Mouse (Mus musculus) neural tube, embryonic 13.5 days (tissue): ENCODE data around the gene Calm1. TPM values are rescaled to one million over a fixed set of nuclear protein-coding genes. Genes with fewer than 3 reads are reported as not detected.

Source experiments
- ATAC-seq: fragments of 200-750 bp; cut with Nextera tagmentation; 2 replicates; pipeline ENCODE4 v1.8.0; 2017; ENCODE audit warnings: low read depth, mild to moderate bottlenecking, moderate TSS enrichment, moderate library complexity
- H3K27ac ChIP-seq: fragments of 300-500 bp; sonication (generic); replicated peaks from 2 replicates; pipeline ENCODE4 v1.5.1; 2015; ENCODE audit warnings: moderate library complexity, mild to moderate bottlenecking, inconsistent platforms
- H3K27me3 ChIP-seq: fragments of 300-500 bp; sonication (generic); 2 replicates; pipeline ENCODE4 v1.6.1; 2015; ENCODE audit warnings: mild to moderate bottlenecking, inconsistent platforms
- H3K36me3 ChIP-seq: fragments of 300-500 bp; sonication (generic); 2 replicates; pipeline ENCODE4 v1.6.1; 2015; ENCODE audit warnings: mild to moderate bottlenecking, inconsistent platforms
- H3K4me1 ChIP-seq: fragments of 300-500 bp; sonication (generic); replicated peaks from 2 replicates; pipeline ENCODE4 v1.6.1; 2015; ENCODE audit warnings: inconsistent platforms
- H3K4me2 ChIP-seq: fragments of 300-500 bp; sonication (generic); 2 replicates; pipeline ENCODE4 v1.6.1; 2015; ENCODE audit warnings: inconsistent platforms, mild to moderate bottlenecking, moderate library complexity
- H3K4me3 ChIP-seq: fragments of 300-500 bp; sonication (generic); 2 replicates; pipeline ENCODE4 v1.5.1; 2015; ENCODE audit warnings: mild to moderate bottlenecking, inconsistent platforms
- H3K9ac ChIP-seq: fragments of 300-500 bp; sonication (generic); 2 replicates; pipeline ENCODE4 v1.6.1; 2015; ENCODE audit warnings: moderate library complexity, mild to moderate bottlenecking, inconsistent platforms
- H3K9me3 ChIP-seq: fragments of 300-500 bp; sonication (generic); 2 replicates; pipeline ENCODE4 v1.6.1; 2016; ENCODE audit warnings: inconsistent platforms
- WGBS: fragments of 180-500 bp; shearing (Covaris S2); methylation state at CpG from one replicate; pipeline ENCODE4 v1.1.7; 2015; 5-methylcytosine and 5-hydroxymethylcytosine counted together
- polyA plus RNA-seq: library from polyadenylated mRNA; unstranded; fragments of >200 nt; fragmentation: Nextera tagmentation; extraction: Ambion mirVana; gene quantifications from 2 replicates; pipeline ENCODE4 v1.2.1, GENCODE M21; 2015

The Calm1 gene
- polyA plus RNA-seq, 1 experiment from 2014 or later = 2,486 TPM

- H3K27ac ChIP-seq = no peak overlapping the region
- no peak for ATAC-seq
- WGBS = 82% methylated on average over 5 of the region's 5 CpGs
Measured at GRCm38 (mm10) chr12:100234201-100234600, 35.0 kb downstream of the Calm1 start.

GRCm38 (mm10) chr12:100234919-100235318 lies 35.7 kb downstream of the Calm1 start:
- H3K36me3 ChIP-seq = no peaks in the 10 kb centered on the region
- H3K27me3 ChIP-seq = no peaks in the 10 kb centered on the region
- peaks cover 4% of the 10 kb centered on the region; the same call in 1 of the 2 replicates for H3K4me1 ChIP-seq
- no peak overlapping the region for H3K9ac ChIP-seq
- no peaks in the 10 kb centered on the region for H3K9me3 ChIP-seq
- H3K4me2 ChIP-seq = no peak overlapping the region
- no peak overlapping the region for H3K4me3 ChIP-seq
- 0 out of 2 replicates have a peak, but pooled peaks have one; percentile 51 for ATAC-seq
- 76% methylated on average over 7 of the region's 7 CpGs for WGBS
- H3K27ac ChIP-seq = no peak overlapping the region

More at GRCm38 (mm10) chr12:100234201-100234600, 35.0 kb downstream of the Calm1 start:
- H3K9ac ChIP-seq = no peak overlapping the region
- H3K4me3 ChIP-seq = no peak overlapping the region
- H3K36me3 ChIP-seq = no peaks in the 10 kb centered on the region
- H3K4me1 ChIP-seq = peaks cover 7% of the 10 kb centered on the region
- no peaks in the 10 kb centered on the region for H3K9me3 ChIP-seq
- H3K27me3 ChIP-seq = no peaks in the 10 kb centered on the region
- no peak overlapping the region for H3K4me2 ChIP-seq

GRCm38 (mm10) chr12:100235423-100235822 lies 36.2 kb downstream of the Calm1 start:
- Histone ChIP-seq H3K9me3 (no peaks in the 10 kb centered on the region), H3K27me3 (no peaks in the 10 kb centered on the region), H3K27ac (no peak overlapping the region), H3K4me1 (peaks cover 4% of the 10 kb centered on the region; the same call in 1 of the 2 replicates), H3K9ac (no peak overlapping the region), H3K4me3 (no peak overlapping the region), H3K36me3 (no peaks in the 10 kb centered on the region), H3K4me2 (no peak overlapping the region)
- no peak for ATAC-seq
- WGBS = 59% methylated on average over 5 of the region's 5 CpGs

- Histone ChIP-seq H3K4me2 (no peak overlapping the region), H3K9me3 (no peaks in the 10 kb centered on the region), H3K27me3 (no peaks in the 10 kb centered on the region), H3K27ac (no peak overlapping the region), H3K9ac (no peak overlapping the region), H3K4me3 (no peak overlapping the region), H3K4me1 (peaks cover 19% of the 10 kb centered on the region), H3K36me3 (no peaks in the 10 kb centered on the region)
- 68% methylated on average over 7 of the region's 7 CpGs for WGBS
- no peak for ATAC-seq
Measured at GRCm38 (mm10) chr12:100239404-100239803, 40.2 kb downstream of the Calm1 start.

- no peak overlapping the region for H3K4me3 ChIP-seq
- H3K9me3 ChIP-seq = no peaks in the 10 kb centered on the region
- no peaks in the 10 kb centered on the region for H3K27me3 ChIP-seq
- WGBS = 84% methylated on average over 6 of the region's 6 CpGs
- H3K4me1 ChIP-seq = peaks cover 22% of the 10 kb centered on the region
- H3K4me2 ChIP-seq = no peak overlapping the region
- H3K27ac ChIP-seq = no peak overlapping the region
- H3K9ac ChIP-seq = no peak overlapping the region
- ATAC-seq = no peak
- no peaks in the 10 kb centered on the region for H3K36me3 ChIP-seq
Measured at GRCm38 (mm10) chr12:100239807-100240206, 40.6 kb downstream of the Calm1 start.

GRCm38 (mm10) chr12:100241911-100242796 lies 42.9 kb downstream of the Calm1 start:
- H3K9ac ChIP-seq = peak overlapping the region; percentile 63
- H3K36me3 ChIP-seq = no peaks in the 10 kb centered on the region
- peak overlapping the region; percentile 52 for H3K4me2 ChIP-seq
- ATAC-seq = peak; percentile 96
- no peaks in the 10 kb centered on the region for H3K27me3 ChIP-seq
- peaks cover 22% of the 10 kb centered on the region for H3K4me1 ChIP-seq
- no peaks in the 10 kb centered on the region for H3K9me3 ChIP-seq
- WGBS = 9% methylated on average over 22 of the region's 22 CpGs
- H3K27ac ChIP-seq = peak overlapping the region; percentile 83
- H3K4me3 ChIP-seq = peak overlapping the region; percentile 17

GRCm38 (mm10) chr12:100244580-100244979 lies 45.3 kb downstream of the Calm1 start:
- 0 out of 2 replicates have a peak, but pooled peaks have one; percentile 9 for ATAC-seq
- Histone ChIP-seq H3K9ac (no peak overlapping the region), H3K9me3 (no peaks in the 10 kb centered on the region), H3K36me3 (no peaks in the 10 kb centered on the region), H3K27me3 (no peaks in the 10 kb centered on the region), H3K4me1 (peaks cover 22% of the 10 kb centered on the region), H3K4me3 (no peak overlapping the region), H3K27ac (0 out of 2 replicates have a peak overlapping the region, but pooled peaks have one; percentile 39), H3K4me2 (no peak overlapping the region)
- WGBS = 35% methylated on average over 5 of the region's 5 CpGs

- no peak overlapping the region for H3K4me2 ChIP-seq
- H3K4me3 ChIP-seq = no peak overlapping the region
- 82% methylated on average over 7 of the region's 7 CpGs for WGBS
- H3K27me3 ChIP-seq = no peaks in the 10 kb centered on the region
- no peak overlapping the region for H3K27ac ChIP-seq
- H3K9me3 ChIP-seq = no peaks in the 10 kb centered on the region
- H3K9ac ChIP-seq = no peak overlapping the region
- no peaks in the 10 kb centered on the region for H3K36me3 ChIP-seq
- no peak for ATAC-seq
- peaks cover 8% of the 10 kb centered on the region for H3K4me1 ChIP-seq
Measured at GRCm38 (mm10) chr12:100249170-100249569, 49.9 kb downstream of the Calm1 start.

GRCm38 (mm10) chr12:100254471-100254870 lies 55.2 kb downstream of the Calm1 start:
- ATAC-seq = no peak
- H3K4me2 ChIP-seq = no peak overlapping the region
- no peaks in the 10 kb centered on the region for H3K27me3 ChIP-seq
- H3K27ac ChIP-seq = no peak overlapping the region
- no peak overlapping the region for H3K4me3 ChIP-seq
- WGBS = 84% methylated on average over 4 of the region's 4 CpGs
- peaks cover 5% of the 10 kb centered on the region; the same call in 1 of the 2 replicates for H3K4me1 ChIP-seq
- no peak overlapping the region for H3K9ac ChIP-seq
- no peaks in the 10 kb centered on the region for H3K9me3 ChIP-seq
- no peaks in the 10 kb centered on the region for H3K36me3 ChIP-seq

- H3K4me2 ChIP-seq = no peak overlapping the region
- H3K9me3 ChIP-seq = no peaks in the 10 kb centered on the region
- no peaks in the 10 kb centered on the region for H3K27me3 ChIP-seq
- ATAC-seq = no peak
- no peak overlapping the region for H3K9ac ChIP-seq
- H3K4me1 ChIP-seq = peaks cover 5% of the 10 kb centered on the region; the same call in 1 of the 2 replicates
- H3K27ac ChIP-seq = no peak overlapping the region
- WGBS = 94% methylated on average over 2 of the region's 2 CpGs
- no peaks in the 10 kb centered on the region for H3K36me3 ChIP-seq
- no peak overlapping the region for H3K4me3 ChIP-seq
Measured at GRCm38 (mm10) chr12:100255441-100255949, 56.3 kb downstream of the Calm1 start.

GRCm38 (mm10) chr12:100257779-100258178 lies 58.5 kb downstream of the Calm1 start:
- Histone ChIP-seq H3K9me3 (no peaks in the 10 kb centered on the region), H3K4me2 (no peak overlapping the region), H3K27me3 (no peaks in the 10 kb centered on the region), H3K4me3 (no peak overlapping the region), H3K27ac (no peak overlapping the region), H3K4me1 (peaks cover 5% of the 10 kb centered on the region; the same call in 1 of the 2 replicates), H3K36me3 (no peaks in the 10 kb centered on the region), H3K9ac (no peak overlapping the region)
- 79% methylated on average over 3 of the region's 3 CpGs for WGBS
- no peak for ATAC-seq
